Mouse (Mus musculus) heart, embryonic 14.5 days (tissue): ENCODE measurements around the gene Six5. TPM values are rescaled to one million over a fixed set of nuclear protein-coding genes. Genes with fewer than 3 reads are reported as not detected.

Experiments
- ATAC-seq: fragments of 200-750 bp; cut with Nextera tagmentation; 2 replicates; pipeline ENCODE4 v1.8.0; 2017; ENCODE audit warnings: low read depth, moderate TSS enrichment; ENCODE audit not compliant: insufficient number of reproducible peaks, insufficient read depth, low FRiP score
- H3K27ac ChIP-seq, 2 experiments: fragments of 200-500 bp in 1 of 2; fragments of 300-500 bp in 1 of 2; sonication (generic) in 1 of 2; replicated peaks in 1 of 2; 2 replicates each; pipeline ENCODE4 v1.5.1; 2012 to 2014; ENCODE audit warnings: low read depth in 2 of 2, low read length in 2 of 2, control low read depth in 1 of 2, mild to moderate bottlenecking in 1 of 2, mixed read lengths in 1 of 2; ENCODE audit not compliant: control insufficient read depth in 1 of 2, insufficient read depth in 1 of 2
- H3K27me3 ChIP-seq: fragments of 300-500 bp; sonication (generic); 2 replicates; pipeline ENCODE4 v1.6.1; 2014; ENCODE audit warnings: mild to moderate bottlenecking, low read length, control low read depth; ENCODE audit not compliant: control insufficient read depth, insufficient read depth
- H3K36me3 ChIP-seq: fragments of 300-500 bp; sonication (generic); 2 replicates; pipeline ENCODE4 v1.6.1; 2014; ENCODE audit warnings: mild to moderate bottlenecking, control low read depth, low read length, mixed read lengths; ENCODE audit not compliant: control insufficient read depth, insufficient read depth
- H3K4me1 ChIP-seq, 2 experiments: fragments of 200-500 bp in 1 of 2; fragments of 300-500 bp in 1 of 2; sonication (generic) in 1 of 2; 2 replicates each; pipeline ENCODE4 v1.6.1; 2012 to 2014; ENCODE audit warnings: low read length in 2 of 2, control low read depth in 1 of 2, mixed read lengths in 1 of 2; ENCODE audit not compliant: control insufficient read depth in 2 of 2, insufficient read depth in 2 of 2
- H3K4me2 ChIP-seq: fragments of 300-500 bp; sonication (generic); 2 replicates; pipeline ENCODE4 v1.6.1; 2014; ENCODE audit warnings: mild to moderate bottlenecking, low read length
- H3K4me3 ChIP-seq, 2 experiments: fragments of 200-500 bp in 1 of 2; fragments of 300-500 bp in 1 of 2; sonication (generic) in 1 of 2; 2 replicates each; pipeline ENCODE4 v1.5.1; 2012 to 2014; ENCODE audit warnings: low read length in 2 of 2, mild to moderate bottlenecking in 2 of 2, control low read depth in 1 of 2, low read depth in 1 of 2, moderate library complexity in 1 of 2; ENCODE audit not compliant: control insufficient read depth in 1 of 2, insufficient read depth in 1 of 2
- H3K9ac ChIP-seq: fragments of 300-500 bp; sonication (generic); 2 replicates; pipeline ENCODE4 v1.6.1; 2014; ENCODE audit warnings: mild to moderate bottlenecking, low read length
- H3K9me3 ChIP-seq: fragments of 300-500 bp; sonication (generic); 2 replicates; pipeline ENCODE4 v1.6.1; 2016; ENCODE audit warnings: low read length, control low read depth; ENCODE audit not compliant: control insufficient read depth
- WGBS: fragments of 180-500 bp; shearing (Covaris S2); extraction: QIAGEN DNeasy Blood & Tissue Kit; methylation state at CpG from one replicate; pipeline ENCODE4 v1.1.7; 2014; 5-methylcytosine and 5-hydroxymethylcytosine counted together
- polyA plus RNA-seq: library from polyadenylated mRNA; unstranded; fragments of >200 nt; fragmentation: Nextera tagmentation; extraction: Ambion mirVana; gene quantifications from 2 replicates; pipeline ENCODE4 v1.2.1, GENCODE M21; 2014

The Six5 gene
- polyA plus RNA-seq, 1 experiment from 2014 or later: 8.3 TPM

DNA sequence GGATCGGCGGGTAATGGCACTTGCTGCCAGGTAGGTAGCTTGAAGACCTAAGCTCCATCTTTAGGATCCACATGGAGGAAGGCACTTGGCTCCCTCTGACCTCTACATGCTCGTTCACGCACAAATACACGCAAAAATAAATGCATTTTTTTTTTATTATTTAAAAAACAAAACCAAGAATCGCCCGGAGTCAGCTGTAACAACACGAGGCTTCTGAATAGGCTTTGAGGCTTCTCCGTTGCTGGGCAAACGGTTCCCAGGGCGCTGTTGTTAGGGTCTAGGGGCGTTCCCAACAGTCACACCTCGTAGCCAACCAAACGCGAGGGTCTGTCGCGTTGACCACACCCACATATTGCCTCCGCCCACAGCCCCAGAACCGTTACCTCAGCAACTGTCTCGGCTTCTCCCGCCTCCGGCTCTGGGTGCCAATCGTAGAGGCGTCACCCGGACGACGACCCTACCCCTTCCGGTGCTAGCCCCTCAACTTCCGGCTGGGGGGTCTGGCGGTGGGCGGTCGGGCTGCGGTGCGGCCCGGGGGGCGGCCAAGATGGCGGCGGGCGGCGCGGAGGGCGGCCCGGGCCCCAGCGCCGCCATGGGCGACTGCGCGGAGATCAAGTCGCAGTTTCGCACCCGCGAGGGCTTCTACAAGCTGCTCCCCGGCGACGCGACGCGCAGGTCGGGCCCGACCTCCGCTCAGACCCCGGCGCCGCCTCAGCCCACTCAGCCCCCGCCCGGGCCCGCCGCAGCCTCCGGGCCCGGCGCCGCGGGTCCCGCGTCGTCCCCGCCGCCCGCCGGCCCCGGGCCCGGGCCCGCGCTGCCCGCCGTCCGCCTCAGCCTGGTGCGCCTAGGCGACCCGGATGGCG, 18.4 kb upstream of the Six5 start, which contains the start of gene Dmwd:
TSS of gene Dmwd (plus strand) at position 505 of the 863 bp plus-strand sequence.
- Histone ChIP-seq H3K4me2 (peak within 1 kb of the TSS; percentile 92), H3K9ac (peak within 1 kb of the TSS; percentile 99), H3K9me3 (no peaks in the 10 kb centered on the region), H3K27ac (peak within 1 kb of the TSS; percentile 69 to 91), H3K4me1 (peaks cover 13 to 27% of the 10 kb centered on the region in 2 experiments), H3K36me3 (peaks cover 32% of the 10 kb centered on the region), H3K4me3 (peak within 1 kb of the TSS; percentile 81 to 84), H3K27me3 (no peaks in the 10 kb centered on the region)
- 1% methylated on average over 74 of the region's 91 CpGs for WGBS
- ATAC-seq: peak; percentile 97

GRCm38 (mm10) chr7:19076586-19076991, 17.8 kb upstream of the Six5 start:
- peak overlapping the region; percentile 81 to 84 for H3K4me3 ChIP-seq
- peak overlapping the region; percentile 69 to 91 for H3K27ac ChIP-seq
- H3K9me3 ChIP-seq: no peaks in the 10 kb centered on the region
- under 1% methylated on average over 21 of the region's 22 CpGs for WGBS
- peaks cover 13 to 27% of the 10 kb centered on the region in 2 experiments for H3K4me1 ChIP-seq
- no peak for ATAC-seq
- no peaks in the 10 kb centered on the region for H3K27me3 ChIP-seq
- H3K36me3 ChIP-seq: peaks cover 38% of the 10 kb centered on the region
- peak overlapping the region; percentile 92 for H3K4me2 ChIP-seq
- H3K9ac ChIP-seq: peak overlapping the region; percentile 99

DNA sequence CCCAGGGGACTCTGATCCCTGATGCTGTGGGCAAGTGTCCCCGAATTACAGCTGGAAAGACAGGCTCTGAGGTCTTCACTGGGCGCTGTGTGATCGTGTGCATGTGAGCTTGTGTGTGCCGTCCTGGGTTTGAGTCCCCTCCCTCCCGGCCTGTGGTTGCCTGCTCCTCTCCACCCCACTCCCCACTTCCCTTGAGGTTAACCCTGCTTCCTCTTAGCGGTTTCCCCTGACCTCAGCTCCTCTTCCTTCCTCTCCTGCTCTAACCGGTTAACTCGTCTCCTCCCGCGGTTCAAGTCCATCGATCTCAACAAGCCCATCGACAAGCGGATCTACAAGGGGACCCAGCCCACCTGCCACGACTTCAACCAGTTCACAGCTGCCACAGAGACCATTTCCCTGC, 16.6 kb upstream of the Six5 start:
- no peaks in the 10 kb centered on the region for H3K27me3 ChIP-seq
- H3K36me3 ChIP-seq: peaks cover 50% of the 10 kb centered on the region
- no peaks in the 10 kb centered on the region for H3K9me3 ChIP-seq
- H3K9ac ChIP-seq: peak overlapping the region; percentile 99
- peak overlapping the region; percentile 92 for H3K4me2 ChIP-seq
- peak overlapping the region in 1 of 2 experiments; percentile 91; a peak in 1 of 4 replicates for H3K27ac ChIP-seq
- ATAC-seq: no peak
- WGBS: 76% methylated on average over 14 of the region's 14 CpGs
- H3K4me3 ChIP-seq: peak overlapping the region; percentile 4 to 84; a peak in 2 of 4 replicates
- H3K4me1 ChIP-seq: peaks cover 19 to 36% of the 10 kb centered on the region in 2 experiments

DNA sequence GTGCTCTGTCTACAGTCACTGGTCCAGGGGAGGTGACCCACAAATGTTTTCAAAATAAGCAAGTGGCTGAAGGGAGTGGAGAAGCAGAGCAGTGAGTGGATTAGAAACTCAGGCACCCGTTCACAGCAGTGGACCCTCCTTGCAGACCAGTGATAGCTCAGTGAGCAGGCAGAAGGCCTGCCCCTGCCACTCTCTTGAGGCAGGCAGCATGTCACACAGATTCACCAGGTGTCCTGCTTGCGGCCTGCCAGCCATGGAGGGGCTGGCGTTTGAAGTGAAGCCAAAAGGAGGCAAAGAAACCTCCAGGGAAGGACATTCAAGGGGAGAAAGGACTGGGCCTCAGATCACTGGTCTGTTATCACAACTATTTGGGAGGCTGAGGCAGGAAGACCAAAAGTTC, 15.7 kb upstream of the Six5 start:
- H3K4me2 ChIP-seq: no peak overlapping the region
- no peaks in the 10 kb centered on the region for H3K9me3 ChIP-seq
- no peak overlapping the region for H3K27ac ChIP-seq
- WGBS: 86% methylated on average over 3 of the region's 3 CpGs
- ATAC-seq: no peak
- H3K27me3 ChIP-seq: no peaks in the 10 kb centered on the region
- peaks cover 53% of the 10 kb centered on the region for H3K36me3 ChIP-seq
- H3K4me3 ChIP-seq: no peak overlapping the region
- peaks cover 24 to 46% of the 10 kb centered on the region in 2 experiments for H3K4me1 ChIP-seq
- H3K9ac ChIP-seq: no peak overlapping the region

DNA sequence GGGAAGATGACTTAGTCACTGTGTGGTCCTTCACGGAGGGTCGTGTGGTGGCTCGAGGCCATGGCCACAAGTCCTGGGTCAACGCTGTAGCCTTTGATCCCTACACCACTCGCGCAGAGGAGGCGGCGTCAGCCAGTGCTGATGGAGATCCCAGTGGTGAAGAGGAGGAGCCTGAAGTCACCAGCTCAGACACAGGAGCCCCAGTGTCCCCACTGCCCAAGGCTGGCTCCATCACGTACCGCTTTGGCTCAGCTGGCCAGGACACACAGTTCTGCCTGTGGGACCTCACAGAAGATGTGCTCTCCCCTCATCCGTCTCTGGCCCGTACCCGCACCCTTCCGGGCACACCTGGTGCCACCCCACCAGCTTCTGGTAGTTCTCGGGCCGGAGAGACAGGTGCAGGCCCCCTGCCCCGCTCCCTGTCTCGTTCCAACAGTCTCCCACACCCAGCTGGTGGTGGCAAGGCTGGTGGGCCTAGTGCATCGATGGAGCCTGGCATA, 13.9 kb upstream of the Six5 start:
- peaks cover 53% of the 10 kb centered on the region for H3K36me3 ChIP-seq
- no peak for ATAC-seq
- no peaks in the 10 kb centered on the region for H3K27me3 ChIP-seq
- peaks cover 37 to 59% of the 10 kb centered on the region in 2 experiments for H3K4me1 ChIP-seq
- 91% methylated on average over 19 of the region's 19 CpGs for WGBS
- no peaks in the 10 kb centered on the region for H3K9me3 ChIP-seq
- no peak overlapping the region for H3K4me3 ChIP-seq
- no peak overlapping the region for H3K4me2 ChIP-seq
- no peak overlapping the region for H3K27ac ChIP-seq
- H3K9ac ChIP-seq: no peak overlapping the region

- Histone ChIP-seq H3K27ac (peak overlapping the region; percentile 78; a peak in 3 of 4 replicates), H3K4me2 (no peak overlapping the region), H3K27me3 (no peaks in the 10 kb centered on the region), H3K4me1 (peaks cover 41 to 64% of the 10 kb centered on the region in 2 experiments), H3K9me3 (no peaks in the 10 kb centered on the region), H3K36me3 (peaks cover 59% of the 10 kb centered on the region), H3K4me3 (no peak overlapping the region), H3K9ac (peak overlapping the region; percentile 39)
- 89% methylated on average over 4 of the region's 4 CpGs for WGBS
- no peak for ATAC-seq
These were observed 12.2 kb upstream of the Six5 start for GRCm38 (mm10) chr7:19082171-19082570.

DNA sequence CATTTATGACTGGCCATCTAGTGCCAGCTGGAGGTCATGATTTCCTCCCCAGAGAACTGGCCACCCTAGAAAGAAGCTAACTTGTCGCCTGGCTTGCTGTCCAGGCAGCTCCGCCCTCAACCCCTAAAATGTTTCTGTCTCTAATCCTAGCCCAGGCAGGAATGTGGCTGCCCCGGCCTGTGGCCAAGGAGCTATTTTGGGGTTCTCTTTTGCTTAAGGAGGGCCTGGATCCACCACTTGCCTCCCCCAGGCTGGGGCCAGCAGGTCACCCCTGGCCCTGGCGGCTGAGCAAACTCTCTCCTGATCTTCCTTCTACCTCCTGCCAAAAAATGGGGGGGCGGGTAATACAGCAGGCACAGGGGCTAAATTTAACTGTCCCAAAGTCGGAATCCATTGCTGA, 11.3 kb upstream of the Six5 start:
- H3K4me3 ChIP-seq: peak overlapping the region in 1 of 2 experiments; percentile 29; a peak in 1 of 4 replicates
- H3K36me3 ChIP-seq: peaks cover 65% of the 10 kb centered on the region
- no peaks in the 10 kb centered on the region for H3K9me3 ChIP-seq
- H3K9ac ChIP-seq: peak overlapping the region; percentile 39
- 20% methylated on average over 6 of the region's 6 CpGs for WGBS
- H3K27ac ChIP-seq: peak overlapping the region; percentile 78
- H3K4me1 ChIP-seq: peaks cover 35 to 55% of the 10 kb centered on the region in 2 experiments
- ATAC-seq: peak; percentile 35
- peak overlapping the region; percentile 55 for H3K4me2 ChIP-seq
- H3K27me3 ChIP-seq: no peaks in the 10 kb centered on the region
